Mouse (Mus musculus) gastrocnemius, adult 18-20 months (tissue): ENCODE data around the gene Srrm1. TPM values are rescaled to one million over a fixed set of nuclear protein-coding genes. Genes with fewer than 3 reads are reported as not detected.

ENCODE experiments used
- DNase-seq: peaks from one replicate; pipeline ENCODE4 v3.0.0; 2021; ENCODE audit warnings: low spot score
- long read RNA-seq, 2 experiments: library from polyadenylated mRNA; stranded (forward); transcript quantifications; one replicate each; pipeline ENCODE4 v2.0.0; 2021
- total RNA-seq, 2 experiments: library from RNA; stranded (reverse); gene quantifications; 2 replicates each; pipeline ENCODE4 v1.2.3; 2021

Srrm1 gene
- total RNA-seq = 10 to 100 TPM; 58.3 to 60.1 TPM
- long read RNA-seq, experiment 1, transcript Srrm1-208 (18 exons, 3,152 nt) = major isoform, 7 of 40 reads
- long read RNA-seq, experiment 1, partial matches to known transcripts = 11 of 40 reads
- long read RNA-seq, experiment 1, other reads (novel, unspliced or antisense) = 20 of 40 reads
- long read RNA-seq, experiment 2, transcript Srrm1-208 (18 exons, 3,152 nt) = major isoform, 16 of 46 reads
- long read RNA-seq, experiment 2, partial matches to known transcripts = 13 of 46 reads
- long read RNA-seq, experiment 2, other reads (novel, unspliced or antisense) = 13 of 46 reads

DNA sequence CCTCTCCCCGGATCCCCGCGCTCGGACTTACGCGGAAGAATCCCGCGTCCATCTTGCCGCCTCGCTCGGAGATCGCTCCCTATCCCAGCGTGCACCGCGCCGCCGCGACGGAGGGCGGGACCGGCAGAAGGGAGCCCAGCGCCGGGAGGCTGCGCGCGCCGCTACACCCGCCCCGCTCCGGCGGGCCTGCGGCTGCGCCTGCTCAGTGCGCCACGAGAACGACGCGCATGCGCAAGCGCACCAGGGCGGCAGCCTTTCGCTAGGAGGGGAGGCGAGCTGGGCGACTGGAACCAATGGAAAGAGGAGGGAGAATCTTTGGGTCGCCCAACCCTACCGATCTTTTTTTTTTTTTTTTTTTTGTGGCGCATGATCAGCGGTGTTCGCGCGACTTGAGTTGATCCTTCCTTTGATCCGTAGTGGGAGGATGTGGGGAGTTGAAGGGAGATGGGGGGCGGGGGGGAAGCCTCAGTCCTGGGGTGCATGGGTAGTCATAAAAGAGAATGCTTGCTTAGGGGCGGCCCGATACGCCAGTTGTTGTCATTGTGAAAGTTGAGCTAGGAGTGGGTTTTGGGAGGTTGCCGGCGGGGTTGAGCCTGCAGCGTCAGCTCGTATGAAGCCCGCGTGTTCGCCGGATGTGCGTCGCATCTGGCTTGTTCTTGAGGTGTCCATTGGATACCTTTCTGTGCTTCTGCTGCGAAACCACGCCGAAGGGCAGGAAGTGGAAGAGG lies at the start of gene Srrm1:
Gene Srrm1 (minus strand): TSS at position 256 of the 728 bp plus-strand sequence.
- peak; percentile 98 for DNase-seq

DNA sequence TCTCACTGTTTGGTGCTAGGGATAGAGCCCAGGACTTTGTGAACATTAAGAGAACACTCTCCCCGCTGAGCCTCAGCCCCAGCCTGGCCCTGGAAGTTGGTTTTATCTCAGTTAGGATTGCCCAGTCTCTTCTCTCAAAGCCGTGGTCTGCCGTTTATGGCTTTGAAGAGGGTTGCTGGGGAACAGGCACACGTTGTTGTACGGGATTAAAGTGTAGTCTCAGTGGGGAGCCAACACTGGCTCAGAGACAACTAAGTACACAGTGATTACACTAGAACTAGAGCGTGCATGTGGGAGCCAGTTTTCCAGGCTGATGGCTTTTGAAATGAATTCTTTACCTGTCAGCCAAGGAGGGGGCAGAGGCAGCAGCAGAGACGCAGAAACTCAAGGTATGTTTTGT lies 48.8 kb upstream of the Srrm1 start:
- no peak for DNase-seq

DNA sequence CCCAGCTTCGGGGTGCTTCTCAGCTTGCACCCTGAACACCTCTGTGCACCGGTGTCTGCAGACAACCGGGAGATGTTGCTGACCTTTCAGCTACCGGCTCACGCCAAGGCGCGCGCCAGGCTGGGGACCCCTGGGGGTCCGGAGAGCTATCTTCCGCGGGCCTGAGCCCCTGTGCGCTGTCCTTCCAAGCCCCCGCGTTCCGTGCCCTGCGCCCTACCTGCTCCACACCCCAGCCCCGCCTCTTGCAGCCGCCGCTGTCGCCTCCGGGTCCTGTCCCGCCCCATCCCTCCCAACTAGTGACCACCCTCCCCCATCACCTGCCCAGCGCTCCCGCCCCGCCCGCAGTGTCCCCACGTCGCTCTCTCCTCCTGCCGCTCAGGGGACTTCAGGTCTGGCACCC lies 44.9 kb upstream of the Srrm1 start, which contains the start of gene Ncmap:
Gene Ncmap (minus strand): TSS at position 237 of the 400 bp plus-strand sequence.
- DNase-seq = no peak

DNA sequence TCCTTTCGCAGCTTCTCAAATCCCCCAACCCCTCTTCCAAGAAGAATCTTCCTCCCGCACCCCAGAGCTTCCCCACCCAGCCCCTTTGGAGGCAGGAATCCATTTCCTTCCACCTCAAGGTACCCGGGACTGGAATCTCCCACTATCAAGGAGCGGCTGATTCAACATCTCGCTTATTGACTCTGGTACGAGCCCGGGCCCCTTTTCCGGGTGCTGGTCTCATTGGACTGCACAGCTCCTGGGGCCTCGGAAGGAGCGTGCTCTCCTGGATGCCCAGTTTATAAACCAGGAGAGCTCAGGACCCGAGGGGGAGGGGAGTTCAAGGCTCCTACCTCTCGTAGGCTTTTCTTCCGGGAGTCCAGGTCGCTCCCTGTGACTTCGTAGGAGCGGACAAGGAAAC lies 44.4 kb upstream of the Srrm1 start:
- DNase-seq = no peak

DNA sequence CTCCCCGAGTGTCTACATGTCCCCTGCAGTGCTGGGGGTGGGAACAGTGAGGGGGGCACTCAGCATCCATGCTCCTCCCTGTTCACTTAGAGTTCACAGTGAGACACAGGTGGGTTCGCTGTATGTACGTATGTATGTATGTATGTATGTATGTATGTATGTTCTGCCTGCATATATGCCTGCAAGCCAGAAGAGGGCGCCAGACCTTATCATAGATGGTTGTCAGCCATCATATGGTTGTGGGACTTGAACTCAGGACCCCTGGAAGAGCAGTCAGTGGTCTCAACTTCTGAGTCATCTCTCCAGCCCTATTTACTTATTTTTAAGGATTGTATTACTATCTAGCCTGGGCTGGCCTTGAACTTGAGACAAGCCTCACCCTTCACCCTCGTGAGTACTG lies 43.2 kb upstream of the Srrm1 start:
- no peak for DNase-seq

DNA sequence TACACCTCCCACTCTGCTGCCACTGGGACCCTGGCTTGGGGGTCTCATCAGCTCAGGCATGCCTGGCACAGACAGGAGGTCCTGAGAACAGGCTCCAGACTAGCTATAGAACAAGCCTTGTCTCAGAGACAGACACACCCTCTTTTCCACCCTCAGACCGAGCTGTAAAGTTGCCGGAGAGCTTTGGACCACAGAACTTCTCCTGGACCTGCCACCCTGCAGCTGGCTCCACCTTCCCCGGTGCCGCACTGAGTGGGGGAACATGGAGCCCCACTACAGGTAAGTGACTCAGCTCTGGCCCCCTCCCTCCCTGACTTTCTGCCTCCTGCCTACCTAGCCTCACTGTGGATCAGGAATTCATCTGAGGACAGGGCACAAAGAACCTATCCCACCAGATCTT lies 42.3 kb upstream of the Srrm1 start:
- no peak for DNase-seq

DNA sequence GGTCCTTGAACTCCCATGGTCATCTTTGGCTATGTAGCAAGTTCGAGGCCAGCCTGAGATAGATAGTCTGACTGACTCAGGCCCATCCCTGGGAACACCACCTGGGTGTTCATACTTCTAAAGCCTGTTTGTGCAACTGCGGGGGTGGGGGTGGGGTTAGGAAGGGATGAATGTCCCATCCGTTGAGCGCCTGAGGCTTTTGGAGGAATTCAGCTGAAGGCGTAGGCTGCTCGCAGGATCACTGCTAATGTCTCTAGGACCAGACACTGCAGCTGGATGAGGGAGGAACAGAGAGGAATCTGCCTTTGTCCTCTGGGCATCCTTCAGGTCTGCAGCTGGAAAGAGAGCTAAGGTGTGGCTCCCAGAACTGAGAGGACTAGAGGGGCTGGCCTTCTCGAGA lies 41.5 kb upstream of the Srrm1 start:
- no peak for DNase-seq

DNA sequence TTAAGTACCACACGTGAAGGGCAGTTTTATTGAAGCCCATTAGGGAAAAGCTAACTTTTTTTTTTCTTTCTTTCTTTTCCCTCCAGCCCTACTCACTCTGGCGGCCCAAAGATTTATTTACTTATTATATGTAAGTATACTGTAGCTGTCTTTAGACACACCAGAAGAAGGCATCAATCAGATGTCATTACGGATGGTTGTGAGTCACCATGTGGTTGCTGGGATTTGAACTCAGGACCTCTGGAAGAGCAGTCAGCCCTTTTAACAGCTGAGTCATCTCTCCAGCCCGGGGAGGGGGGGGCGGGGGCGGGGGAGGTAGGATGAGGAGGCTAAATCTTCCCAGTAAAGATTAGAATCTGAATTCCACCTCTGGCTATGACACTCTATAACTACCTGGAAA lies 40.3 kb upstream of the Srrm1 start:
- DNase-seq = no peak

DNA sequence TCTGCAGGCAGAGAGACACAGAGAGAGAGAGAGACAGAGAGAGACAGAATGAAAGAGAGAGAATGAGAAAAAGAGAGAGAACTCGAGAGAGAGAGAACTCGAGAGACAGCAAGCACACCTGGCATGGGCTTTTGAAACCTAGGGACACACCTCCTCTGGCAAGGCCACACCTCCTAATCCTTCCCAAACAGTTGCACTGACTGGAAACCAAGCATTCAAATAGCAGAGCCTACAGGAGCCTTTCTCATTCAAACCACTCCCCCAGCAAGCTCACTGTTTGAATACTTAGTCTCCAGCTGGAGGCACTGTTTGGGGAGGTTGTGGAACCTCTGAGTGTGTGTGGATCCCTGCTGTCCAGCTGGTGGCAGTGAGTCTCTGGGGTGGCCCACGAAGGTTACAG lies 39.7 kb upstream of the Srrm1 start:
- no peak for DNase-seq

DNA sequence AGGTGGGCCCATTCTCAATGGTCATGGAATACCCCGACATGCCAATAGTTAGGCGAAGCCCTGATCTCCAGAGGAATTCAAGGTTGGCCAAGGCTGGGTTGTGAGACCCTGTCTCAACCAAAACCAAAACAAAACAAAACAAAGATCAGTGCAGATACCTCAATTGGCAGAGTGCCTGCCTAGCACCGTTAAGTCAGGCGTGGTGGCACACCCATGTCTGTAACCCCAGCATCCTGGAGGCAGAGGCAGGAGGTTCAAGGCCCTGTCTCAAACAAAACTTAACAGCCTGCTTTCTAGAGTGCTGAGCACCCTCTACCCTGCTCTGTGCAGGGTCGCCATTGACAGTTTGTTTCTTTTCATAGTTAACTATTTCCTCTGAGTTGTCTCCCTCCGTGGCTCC lies 37.9 kb upstream of the Srrm1 start:
- DNase-seq = no peak

DNA sequence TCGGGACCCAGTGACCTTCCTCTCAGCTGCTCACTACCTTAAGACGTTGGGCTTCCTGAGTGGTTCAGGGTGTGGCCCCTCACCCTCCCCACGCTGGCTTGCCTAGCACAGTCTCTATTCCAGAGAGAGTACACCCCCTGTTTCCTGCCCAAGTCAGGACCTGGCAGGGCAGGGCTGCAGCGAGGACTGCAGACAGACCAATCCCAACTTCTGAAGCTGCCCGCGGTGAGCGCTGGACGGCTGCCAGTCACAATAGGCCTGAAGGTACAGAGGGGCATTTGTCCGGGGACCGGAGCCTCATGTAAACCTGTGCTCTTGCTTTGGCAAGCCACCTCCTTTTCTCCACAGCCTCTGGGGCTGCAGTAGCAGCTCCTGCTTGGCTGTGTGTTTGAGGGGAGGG lies 32.5 kb upstream of the Srrm1 start:
- DNase-seq = no peak

DNA sequence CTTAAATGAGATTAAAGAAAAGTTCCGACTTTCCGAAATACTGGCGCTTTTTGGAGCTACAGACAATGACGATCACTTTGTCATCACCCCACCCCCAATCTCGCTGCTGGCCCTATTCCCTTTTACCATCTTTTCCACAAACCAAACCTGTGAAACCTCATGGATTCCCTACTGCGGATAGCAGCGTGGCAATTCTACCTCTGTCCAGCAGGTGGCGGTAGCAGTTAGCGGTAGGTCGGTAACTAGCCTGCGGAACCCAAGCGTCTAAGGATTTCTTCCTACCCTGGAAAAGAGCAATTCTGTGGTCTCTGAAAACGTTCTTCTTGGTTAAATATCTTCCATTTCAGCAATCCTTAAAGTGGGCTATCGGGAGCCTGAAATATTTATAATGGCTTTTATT lies 29.2 kb upstream of the Srrm1 start:
- DNase-seq = peak; percentile 55

DNA sequence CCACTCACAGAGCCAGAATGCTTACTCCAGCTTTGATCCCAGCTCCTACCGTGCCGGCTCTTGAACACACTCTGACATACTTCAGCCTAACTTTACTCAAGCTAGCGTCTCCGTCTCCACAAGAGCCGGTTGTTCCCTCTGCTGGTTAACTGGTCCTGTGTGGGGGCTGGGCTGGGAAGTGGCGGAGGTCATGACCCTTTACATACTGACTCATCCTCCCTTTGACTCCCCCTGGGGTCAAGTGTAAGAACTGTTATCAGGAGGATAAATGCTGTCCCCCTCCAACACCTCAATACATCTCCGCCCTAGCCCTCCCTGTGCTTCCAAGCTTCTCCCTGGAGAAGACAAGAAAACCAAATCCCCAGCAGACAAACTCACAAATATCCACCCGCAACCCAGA lies 28.2 kb upstream of the Srrm1 start:
- DNase-seq = no peak

DNA sequence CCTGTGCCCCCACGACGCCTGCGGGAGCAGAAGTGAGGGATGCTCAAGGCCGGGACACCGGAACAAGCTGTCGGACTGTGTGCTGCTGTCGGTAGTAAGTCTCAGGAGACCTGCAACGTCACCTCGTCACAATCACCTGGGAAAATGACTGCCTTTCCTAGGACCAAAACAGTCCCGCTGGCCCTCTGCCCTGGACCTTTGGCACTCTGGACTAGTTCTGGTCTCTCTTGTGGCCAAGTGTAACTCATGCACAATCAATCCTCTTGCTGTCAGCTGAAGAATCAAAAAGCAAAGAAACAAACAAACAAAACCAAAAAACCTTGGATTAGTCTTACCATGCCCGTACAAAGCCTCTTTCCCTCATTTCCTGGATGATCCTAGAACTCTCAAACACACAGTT lies 24.1 kb upstream of the Srrm1 start:
- DNase-seq = no peak

DNA sequence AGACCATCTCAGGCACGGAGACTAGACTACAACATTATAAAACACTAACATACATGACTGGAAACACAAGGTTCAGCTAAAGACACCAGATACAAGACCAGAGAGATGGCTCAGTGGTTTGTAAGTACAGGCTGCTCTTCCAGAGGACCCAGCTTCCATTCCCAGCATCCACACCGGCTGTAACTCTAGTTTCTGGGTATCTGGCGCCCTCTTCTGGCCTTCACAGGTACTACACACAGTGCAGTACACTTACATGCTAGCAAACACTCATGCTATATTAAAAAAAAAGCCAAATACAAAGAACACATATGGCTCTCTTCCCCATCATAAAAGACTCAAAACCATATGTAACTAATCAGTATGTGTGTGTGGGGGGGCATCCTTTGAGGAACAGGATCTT lies 22.3 kb upstream of the Srrm1 start:
- DNase-seq = no peak

DNA sequence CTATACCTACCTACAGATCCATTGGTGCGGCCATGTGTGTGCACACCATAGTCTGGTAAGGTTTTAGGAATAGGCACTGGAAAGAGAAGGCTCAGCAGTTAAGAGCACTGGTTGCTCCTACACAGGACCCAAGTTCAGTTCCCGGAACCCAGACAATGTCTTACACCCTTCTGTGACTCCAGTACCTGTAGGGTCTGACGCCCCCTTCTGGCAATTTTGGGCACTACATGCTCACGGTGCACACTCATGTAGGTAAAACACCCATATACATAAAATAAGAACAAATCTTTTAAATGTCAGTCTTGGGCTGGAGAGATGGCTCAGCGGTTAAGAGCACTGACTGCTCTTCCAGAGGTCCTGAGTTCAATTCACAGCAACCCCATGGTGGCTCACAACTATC lies 20.2 kb upstream of the Srrm1 start:
- DNase-seq = no peak

DNA sequence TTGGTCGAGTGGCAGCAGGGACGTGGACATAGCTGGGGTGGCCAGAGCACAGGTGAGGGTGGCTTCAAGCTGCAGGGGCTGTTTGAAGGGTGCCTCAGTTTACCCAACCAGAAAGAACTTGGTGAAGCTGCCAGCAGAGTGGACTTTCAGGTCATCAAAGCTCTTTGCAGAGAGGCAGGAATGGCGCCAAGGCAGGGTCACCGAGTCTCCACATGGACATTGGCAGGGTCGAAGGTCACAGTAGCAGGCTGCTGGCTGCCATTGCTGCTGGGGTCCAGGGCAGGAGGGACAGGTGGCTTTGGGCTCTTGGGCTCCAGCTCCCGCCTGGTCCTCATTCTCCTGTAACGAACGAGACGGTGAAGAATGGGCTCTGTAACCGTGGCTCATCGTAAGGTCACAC lies 17.3 kb upstream of the Srrm1 start:
- no peak for DNase-seq

DNA sequence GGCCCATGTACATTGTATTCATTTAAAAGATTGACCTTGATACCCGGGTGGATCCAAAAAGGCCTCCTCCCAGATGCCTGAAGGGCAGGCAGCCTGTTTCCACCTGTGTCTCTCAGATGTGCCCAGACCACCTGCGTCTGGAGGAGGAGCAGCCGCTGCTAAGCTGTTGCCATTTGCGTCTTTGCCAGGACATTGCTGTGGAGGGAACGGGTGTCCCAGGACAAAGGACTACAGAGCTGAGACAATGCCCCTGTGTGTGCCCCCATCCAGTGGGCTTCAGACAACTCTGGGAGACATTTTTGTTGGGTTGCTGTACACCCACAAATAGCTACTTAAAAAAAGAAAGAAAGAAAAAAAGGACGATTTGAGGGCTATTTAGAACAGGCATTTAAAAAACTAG lies 9.7 kb upstream of the Srrm1 start:
- no peak for DNase-seq

DNA sequence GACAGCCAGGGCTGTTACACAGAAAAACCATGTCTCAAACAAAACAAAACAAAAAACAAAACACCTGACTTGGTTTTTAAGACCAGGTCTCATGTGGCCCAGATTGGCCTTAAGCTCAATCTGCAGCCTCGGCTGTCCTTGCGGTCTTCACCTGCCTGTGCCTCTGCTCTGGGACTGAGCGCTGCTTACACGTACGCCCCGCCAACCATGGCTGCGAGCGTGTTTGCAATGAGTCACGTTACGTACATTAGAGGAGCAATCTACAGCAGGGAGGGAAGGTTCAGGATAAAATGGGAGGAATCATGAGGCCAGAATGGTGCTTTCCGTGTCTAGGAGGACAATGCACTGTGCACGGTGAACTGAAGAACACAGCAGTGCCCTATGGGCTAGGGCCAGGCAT lies 8.6 kb upstream of the Srrm1 start:
- DNase-seq = no peak

DNA sequence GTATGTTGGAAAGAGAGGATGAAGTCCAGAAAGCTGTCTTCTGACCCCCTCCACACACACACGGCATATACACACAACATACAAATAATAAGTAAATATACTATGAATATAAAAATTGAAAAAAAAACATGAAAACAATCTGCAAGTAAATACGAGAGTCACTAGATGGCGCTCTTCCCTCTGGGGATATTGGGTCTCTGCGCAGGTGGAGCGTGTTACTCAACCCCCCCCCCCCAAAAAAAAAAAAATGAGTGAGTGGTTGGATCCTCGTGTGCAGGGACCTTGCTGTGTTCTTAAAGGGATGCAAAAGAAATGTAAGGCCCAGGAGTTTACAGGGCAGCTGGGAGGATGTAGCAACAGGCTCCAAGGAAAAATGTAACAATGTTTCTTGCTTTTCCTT lies 5.6 kb upstream of the Srrm1 start:
- peak; percentile 20 for DNase-seq

DNA sequence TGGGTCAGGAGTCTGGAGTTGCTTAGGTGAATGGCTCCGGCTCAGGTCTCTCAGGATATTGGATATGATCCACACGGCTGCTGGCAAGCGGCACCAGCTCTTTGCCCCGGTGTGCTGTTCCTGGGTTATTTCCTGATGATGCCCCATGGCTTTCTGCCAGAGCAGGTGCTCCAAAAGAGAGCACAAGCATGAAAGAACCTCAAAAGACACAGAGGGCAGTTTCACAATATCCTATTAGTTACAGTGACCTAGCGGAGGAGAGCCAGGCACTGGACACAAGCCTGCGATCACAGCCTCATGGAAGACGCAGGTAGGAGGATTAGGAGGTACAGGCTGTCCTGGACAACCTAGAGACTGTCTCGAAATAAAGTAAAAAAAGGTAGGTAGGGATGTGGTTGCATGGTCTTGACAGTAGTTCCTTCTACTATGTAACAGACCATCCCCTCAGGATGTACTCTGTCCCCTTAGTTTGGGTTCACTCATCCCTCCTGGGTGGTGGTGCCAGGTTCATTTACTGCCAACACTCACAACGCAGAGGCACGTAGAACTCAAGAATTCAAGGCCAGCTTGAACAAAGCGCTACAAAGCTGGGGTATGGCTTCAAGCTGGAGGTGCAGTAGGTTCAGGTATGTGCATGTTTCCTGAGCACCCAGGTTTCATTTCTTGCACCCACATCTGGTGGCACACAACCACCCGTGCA lies 4.2 kb upstream of the Srrm1 start:
- no peak for DNase-seq

DNA sequence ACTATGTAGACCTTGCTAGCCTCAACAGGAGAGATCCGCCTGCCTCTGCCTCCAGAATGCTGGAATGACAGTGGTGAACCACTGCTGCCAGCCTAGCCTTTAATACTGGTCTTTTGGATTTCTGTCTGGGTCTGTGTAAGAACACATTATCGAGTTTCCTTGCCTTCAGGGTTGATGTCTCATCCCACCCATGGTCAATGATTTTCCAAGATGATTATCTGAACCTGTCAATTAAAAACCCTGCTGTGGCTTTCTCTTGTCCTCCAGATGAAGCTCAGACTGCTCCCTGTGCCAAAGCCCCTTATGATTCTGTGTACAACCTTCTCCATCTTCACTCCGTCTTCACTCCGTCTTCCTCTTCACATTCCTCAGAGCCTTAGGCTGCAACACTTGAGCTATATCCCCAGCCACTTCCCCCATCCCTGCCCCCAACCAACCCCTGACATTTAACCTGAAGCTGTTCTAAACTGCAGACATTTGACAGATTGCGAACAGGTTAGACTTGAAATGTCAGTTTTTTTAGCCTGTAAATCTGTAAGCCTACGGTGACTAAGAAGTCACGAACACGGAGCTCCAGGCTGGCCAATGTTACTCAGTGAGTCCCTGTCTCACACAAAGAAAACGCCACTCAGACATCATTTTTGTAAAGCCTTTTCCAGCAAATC lies 2.9 kb upstream of the Srrm1 start:
- DNase-seq = no peak
